Mouse (Mus musculus) heart, postnatal 0 days (tissue): ENCODE results near the gene Pccb. TPM values are rescaled to one million over a fixed set of nuclear protein-coding genes. Genes with fewer than 3 reads are reported as not detected.

Experiments used
- ATAC-seq: fragments of 200-750 bp; cut with Nextera tagmentation; 2 replicates; pipeline ENCODE4 v1.8.0; 2017; ENCODE audit warnings: low read depth, moderate number of reproducible peaks, moderate library complexity; ENCODE audit not compliant: insufficient read depth
- DNase-seq: peaks from one replicate; pipeline ENCODE4 v3.0.0-alpha.2; 2016; ENCODE audit warnings: low spot score
- H3K27ac ChIP-seq: fragments of 300-500 bp; sonication (generic); 2 replicates; pipeline ENCODE4 v1.5.1; 2014; ENCODE audit warnings: low read depth, mild to moderate bottlenecking
- H3K27me3 ChIP-seq: fragments of 300-500 bp; sonication (generic); 2 replicates; pipeline ENCODE4 v1.6.1; 2014; ENCODE audit warnings: low read length, mixed read lengths; ENCODE audit not compliant: control insufficient read depth, insufficient read depth
- H3K36me3 ChIP-seq: fragments of 300-500 bp; sonication (generic); replicated peaks from 2 replicates; pipeline ENCODE4 v1.6.1; 2014; ENCODE audit warnings: low read length, mixed read lengths; ENCODE audit not compliant: control insufficient read depth, insufficient read depth
- H3K4me1 ChIP-seq: fragments of 300-500 bp; sonication (generic); 2 replicates; pipeline ENCODE4 v1.6.1; 2014; ENCODE audit warnings: antibody characterized with exemption; ENCODE audit not compliant: control insufficient read depth, insufficient read depth
- H3K4me2 ChIP-seq: fragments of 300-500 bp; sonication (generic); 2 replicates; pipeline ENCODE4 v1.6.1; 2014; ENCODE audit warnings: low read depth, mild to moderate bottlenecking, low read length, moderate library complexity
- H3K4me3 ChIP-seq: fragments of 300-500 bp; sonication (generic); 2 replicates; pipeline ENCODE4 v1.5.1; 2014; ENCODE audit warnings: low read depth, low read length
- H3K9ac ChIP-seq: fragments of 300-500 bp; sonication (generic); replicated peaks from 2 replicates; pipeline ENCODE4 v1.6.1; 2014; ENCODE audit warnings: low read depth, low read length, mixed read lengths
- H3K9me3 ChIP-seq: fragments of 300-500 bp; sonication (generic); replicated peaks from 2 replicates; pipeline ENCODE4 v1.6.1; 2016; ENCODE audit warnings: low read length; ENCODE audit not compliant: control insufficient read depth
- CTCF ChIP-seq: IDR thresholded peaks from 2 replicates; pipeline ENCODE4 v1.5.1; 2016; ENCODE audit warnings: antibody characterized with exemption, control low read depth, low read depth
- EP300 ChIP-seq: IDR thresholded peaks from 2 replicates; pipeline ENCODE4 v1.6.1; 2016; ENCODE audit warnings: antibody characterized with exemption, low read depth
- WGBS: fragments of 180-500 bp; shearing (Covaris S2); extraction: QIAGEN DNeasy Blood & Tissue Kit; methylation state at CpG from one replicate; pipeline ENCODE4 v1.1.7; 2014; 5-methylcytosine and 5-hydroxymethylcytosine counted together
- polyA plus RNA-seq: library from polyadenylated mRNA; unstranded; fragments of >200 nt; fragmentation: Nextera tagmentation; extraction: Ambion mirVana; gene quantifications from 2 replicates; pipeline ENCODE4 v1.2.1, GENCODE M21; 2015
- total RNA-seq: library from RNA; depleted of rRNA; stranded (reverse); fragments of >200 nt; gene quantifications from 2 replicates; pipeline ENCODE4 v1.2.3, GENCODE M21; 2014; ENCODE audit warnings: low replicate concordance; rRNA removed

Pccb gene
- total and polyA plus RNA-seq, 2 experiments from 2014 or later = 32.2 to 80.8 TPM

- Histone ChIP-seq H3K9me3 (no peaks in the 10 kb centered on the region), H3K27ac (no peak overlapping the region), H3K27me3 (no peaks in the 10 kb centered on the region), H3K9ac (no peak overlapping the region), H3K36me3 (peaks cover 9% of the 10 kb centered on the region), H3K4me3 (no peak overlapping the region), H3K4me1 (no peaks in the 10 kb centered on the region), H3K4me2 (no peak overlapping the region)
- DNase-seq = no peak
- ATAC-seq = no peak
- TF ChIP-seq EP300 (no peak), CTCF (no peak)
- 69% methylated on average over 2 of the region's 2 CpGs for WGBS
These were observed 92.7 kb downstream of the Pccb start for GRCm38 (mm10) chr9:100942042-100942441.

Other genes with a start within 250 kb of the Pccb start
- gene Msl2, start 39.2 kb upstream of the Pccb start, total RNA-seq = 14.3 and 17.8 TPM in 2 replicates
- gene Msl2, start 39.2 kb upstream of the Pccb start, polyA plus RNA-seq = 2.6 and 3.0 TPM in 2 replicates
- gene Ppp2r3a, start 216.9 kb upstream of the Pccb start, total RNA-seq = 99.0 and 118 TPM in 2 replicates
- 63.3 and 76.2 TPM in 2 replicates for gene Ppp2r3a, start 216.9 kb upstream of the Pccb start, polyA plus RNA-seq